Mouse (Mus musculus) heart, embryonic 12.5 days (tissue): ENCODE results near the gene Psg27. TPM values are rescaled to one million over a fixed set of nuclear protein-coding genes. Genes with fewer than 3 reads are reported as not detected.

Experiments
- polyA plus RNA-seq: library from polyadenylated mRNA; unstranded; fragments of >200 nt; fragmentation: Nextera tagmentation; extraction: Ambion mirVana; gene quantifications from 2 replicates; pipeline ENCODE4 v1.2.1, GENCODE M21; 2016

Gene Psg27
- polyA plus RNA-seq, 1 experiment from 2014 or later: not detected

Other genes starting within 250 kb of the Psg27 start
- not detected in 2 replicates for gene Psg18, start 212.3 kb downstream of the Psg27 start, polyA plus RNA-seq
- gene Psg28, start 135.3 kb downstream of the Psg27 start, polyA plus RNA-seq: not detected in 2 replicates
- gene Psg26, start 83.1 kb downstream of the Psg27 start, polyA plus RNA-seq: not detected in 2 replicates
- not detected in 2 replicates for gene Psg25, start 35.0 kb downstream of the Psg27 start, polyA plus RNA-seq
- gene Psg23, start 49.2 kb upstream of the Psg27 start, polyA plus RNA-seq: not detected in 2 replicates
- gene Psg21, start 89.4 kb upstream of the Psg27 start, polyA plus RNA-seq: not detected in 2 replicates
- not detected in 2 replicates for gene Psg20, start 118.9 kb upstream of the Psg27 start, polyA plus RNA-seq
- not detected in 2 replicates for gene Psg22, start 150.8 kb upstream of the Psg27 start, polyA plus RNA-seq
- not detected in 2 replicates for gene Psg19, start 231.2 kb upstream of the Psg27 start, polyA plus RNA-seq